Mouse (Mus musculus) layer of hippocampus, adult 11-12 months (tissue): Measurements from ENCODE around the gene Carmil3.

ENCODE experiments used
- DNase-seq: peaks from one replicate; pipeline ENCODE4 v3.0.0; 2022; ENCODE audit warnings: low spot score

The Carmil3 gene

DNA sequence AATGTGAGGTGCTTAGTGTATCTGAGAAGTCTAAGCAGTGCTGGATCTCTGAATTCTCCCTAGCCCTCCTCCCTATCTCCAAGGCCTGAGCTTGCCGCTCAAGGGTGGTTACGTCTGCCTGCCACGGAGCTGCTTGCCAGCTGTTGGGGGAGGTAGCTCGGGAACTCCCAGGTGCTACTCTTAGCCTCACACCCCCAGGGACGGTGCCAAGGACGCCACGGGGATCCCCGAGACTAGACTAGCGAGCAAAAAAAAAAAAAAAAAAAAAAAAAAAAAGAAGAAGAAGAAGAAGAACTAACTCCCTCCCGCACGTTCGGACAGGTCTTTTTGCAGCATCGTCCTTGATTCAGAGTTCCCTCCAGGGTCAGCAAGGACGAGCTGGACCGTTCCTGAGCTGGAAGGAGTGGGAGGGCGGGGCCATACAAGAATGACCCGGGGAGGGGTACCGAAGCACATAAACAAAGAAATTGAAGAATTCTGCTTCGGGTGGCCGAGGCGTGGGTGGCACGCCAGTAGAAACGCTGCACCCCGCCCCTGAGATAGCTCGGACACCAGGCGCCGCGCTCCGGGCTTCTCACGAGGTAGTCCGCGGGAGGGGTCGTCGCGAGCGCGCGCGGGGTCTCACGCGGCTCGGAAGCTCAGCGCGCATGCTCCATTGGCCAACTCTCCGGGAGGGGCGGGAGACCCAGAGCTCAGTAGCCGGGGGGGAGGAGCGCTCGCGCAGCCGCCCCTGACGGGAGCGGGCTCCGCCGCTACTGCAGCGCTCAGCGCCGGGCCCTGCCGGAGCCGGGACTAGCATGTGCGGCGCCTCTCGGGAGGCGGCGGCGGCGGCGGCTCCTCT is at the start of gene Carmil3:
Carmil3 (plus strand) TSS at position 291 of the 841 bp plus-strand sequence.
- peak; percentile 87 for DNase-seq

DNA sequence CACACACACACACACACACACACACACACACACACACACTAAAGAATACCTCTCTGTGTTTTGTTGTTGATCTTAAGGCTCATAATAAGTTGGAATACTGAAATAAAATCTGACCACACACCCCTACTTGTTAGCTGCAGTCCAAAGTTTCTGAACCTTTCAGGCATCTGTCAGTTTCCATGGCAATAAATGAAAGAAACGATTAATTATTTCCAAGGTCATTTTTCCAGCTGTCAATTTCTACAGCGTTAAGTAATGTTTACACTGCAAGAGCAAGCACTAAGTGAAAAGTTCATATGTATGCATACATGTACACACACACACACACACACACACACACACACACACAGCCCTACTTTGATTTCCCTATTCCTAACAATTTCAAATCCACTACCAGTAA is 32.8 kb upstream of the Carmil3 start:
- no peak for DNase-seq

GRCm38 (mm10) chr14:55458273-55458672 is 32.2 kb upstream of the Carmil3 start:
- DNase-seq = peak; percentile 83

DNA sequence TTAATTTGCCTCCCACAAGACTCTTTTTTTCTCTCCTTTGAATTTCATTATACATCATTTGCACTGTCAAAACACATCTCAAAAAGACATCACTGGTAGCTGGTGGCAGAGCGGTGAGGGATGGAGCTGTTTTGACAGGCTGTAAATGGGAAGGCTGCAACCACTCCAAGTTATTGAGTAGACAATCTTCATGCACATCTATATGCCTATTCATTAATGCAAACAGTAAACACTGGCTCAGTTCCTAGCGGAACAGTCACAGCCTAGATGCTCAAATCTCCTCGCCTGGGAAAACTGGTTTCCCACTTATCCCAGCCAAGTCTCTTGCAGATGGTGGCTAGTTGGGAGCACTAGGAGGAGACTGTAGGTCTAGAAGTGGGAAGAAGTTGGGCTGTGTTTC is 31.7 kb upstream of the Carmil3 start:
- DNase-seq = no peak

GRCm38 (mm10) chr14:55459796-55460195 is 30.7 kb upstream of the Carmil3 start:
- no peak for DNase-seq

DNA sequence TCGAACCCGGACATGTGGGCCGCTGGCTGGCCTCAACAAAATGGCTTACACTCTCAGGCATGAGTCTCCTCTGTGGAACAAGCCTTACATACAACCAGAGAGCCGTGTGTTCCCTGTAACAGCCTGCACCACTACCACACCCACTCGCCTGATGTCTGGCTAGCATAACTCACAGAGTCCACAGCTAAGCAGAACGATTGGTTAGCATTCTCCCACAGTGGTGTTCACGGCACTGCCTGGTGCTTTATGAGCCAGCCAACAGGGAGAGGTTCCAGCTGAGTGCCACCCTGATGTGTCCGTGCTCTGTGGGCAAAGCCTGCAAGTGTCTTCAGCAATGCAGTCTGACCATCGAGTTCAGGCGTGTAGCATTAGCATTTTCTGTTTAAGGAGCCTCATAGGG is 30.2 kb upstream of the Carmil3 start:
- DNase-seq = peak; percentile 78

DNA sequence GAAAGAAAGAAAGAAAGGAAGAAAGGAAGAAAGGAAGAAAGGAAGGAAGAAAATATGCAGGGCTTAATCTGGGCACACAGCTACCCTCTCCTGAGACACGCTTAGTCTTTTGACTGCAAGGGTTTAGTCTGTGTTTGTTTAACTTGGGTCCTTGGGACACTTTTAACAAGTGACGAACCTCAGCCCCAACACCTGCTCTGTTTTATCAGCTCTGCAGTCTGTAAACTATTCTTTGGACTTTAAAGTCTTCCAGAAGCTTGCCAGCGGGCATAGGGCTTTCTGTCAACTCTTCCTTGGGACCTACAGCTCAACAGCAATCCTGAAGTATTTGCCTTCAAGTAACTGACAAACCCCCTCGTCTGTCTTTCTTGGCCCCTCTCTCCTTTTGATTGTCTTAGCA is 28.7 kb upstream of the Carmil3 start:
- DNase-seq = no peak

DNA sequence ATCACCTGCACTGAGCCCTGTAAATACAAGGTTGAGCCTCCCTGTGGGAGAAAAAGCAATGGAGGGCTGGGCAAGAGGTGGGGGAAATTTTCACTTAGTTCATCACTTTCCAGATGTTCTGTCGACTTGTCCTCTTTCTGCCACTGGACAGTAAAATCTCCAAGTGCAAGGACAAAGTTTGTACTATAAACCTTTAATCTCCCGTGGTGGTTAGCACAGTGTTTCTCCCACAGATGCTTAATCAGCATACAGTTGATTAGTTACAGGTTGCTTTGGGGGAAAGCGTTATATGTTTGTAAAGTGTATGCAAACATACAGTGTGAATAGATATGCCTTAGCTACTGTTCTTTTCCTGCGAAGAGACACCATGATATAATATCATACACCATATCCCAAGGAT is 24.0 kb upstream of the Carmil3 start:
- DNase-seq = no peak

GRCm38 (mm10) chr14:55467108-55467507 is 23.3 kb upstream of the Carmil3 start:
- no peak for DNase-seq

GRCm38 (mm10) chr14:55468301-55468741 is 22.1 kb upstream of the Carmil3 start:
- DNase-seq = no peak

DNA sequence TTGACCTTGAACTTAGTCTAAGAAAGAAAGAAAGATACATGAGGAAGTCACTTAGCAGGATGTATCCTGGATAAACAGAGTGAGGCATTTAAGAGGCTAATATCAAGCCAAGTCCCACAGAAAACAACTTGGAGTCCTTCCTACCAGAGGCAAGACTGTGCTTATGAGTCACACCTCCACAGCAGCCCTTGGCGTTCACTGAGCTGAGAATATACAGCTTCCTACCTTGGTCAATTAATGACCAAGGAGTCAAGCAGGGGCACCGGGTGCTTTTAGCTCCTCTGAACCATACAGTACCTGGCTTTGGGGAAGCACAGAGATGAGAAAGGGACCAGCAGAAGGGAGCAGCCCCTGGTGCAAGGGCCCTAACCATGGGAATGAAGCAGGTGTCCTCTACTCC is 21.4 kb upstream of the Carmil3 start:
- no peak for DNase-seq

GRCm38 (mm10) chr14:55469821-55470220 is 20.6 kb upstream of the Carmil3 start:
- no peak for DNase-seq

- no peak for DNase-seq
Observed at GRCm38 (mm10) chr14:55470806-55471205, 19.6 kb upstream of the Carmil3 start.

DNA sequence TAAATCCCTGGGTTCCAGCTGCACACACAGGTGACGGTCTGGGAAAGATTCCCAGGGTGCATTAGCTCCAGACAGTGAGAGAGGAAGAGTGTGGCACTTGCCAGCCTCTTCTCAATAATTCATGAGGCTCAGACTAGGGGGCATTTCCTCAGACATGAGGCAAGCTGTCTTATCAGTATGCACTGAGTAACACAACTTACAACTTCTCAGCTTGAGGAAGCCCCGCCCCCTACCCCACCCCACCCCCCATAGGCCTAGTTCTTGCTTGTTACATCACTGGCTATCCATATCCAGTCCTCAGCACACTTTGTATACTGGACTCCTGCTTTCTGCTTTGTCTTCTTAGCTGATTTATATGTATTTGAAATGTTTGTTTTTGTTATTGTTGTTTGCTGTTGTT is 14.8 kb upstream of the Carmil3 start:
- no peak for DNase-seq

GRCm38 (mm10) chr14:55477421-55477820 is 13.0 kb upstream of the Carmil3 start:
- no peak for DNase-seq

GRCm38 (mm10) chr14:55477829-55478228 is 12.6 kb upstream of the Carmil3 start:
- DNase-seq = no peak

- peak; percentile 75 for DNase-seq
Observed at GRCm38 (mm10) chr14:55478651-55479599, 11.5 kb upstream of the Carmil3 start, which contains the start of gene Dhrs4. TSS of gene Dhrs4 (plus strand) at chr14:55478758.

DNA sequence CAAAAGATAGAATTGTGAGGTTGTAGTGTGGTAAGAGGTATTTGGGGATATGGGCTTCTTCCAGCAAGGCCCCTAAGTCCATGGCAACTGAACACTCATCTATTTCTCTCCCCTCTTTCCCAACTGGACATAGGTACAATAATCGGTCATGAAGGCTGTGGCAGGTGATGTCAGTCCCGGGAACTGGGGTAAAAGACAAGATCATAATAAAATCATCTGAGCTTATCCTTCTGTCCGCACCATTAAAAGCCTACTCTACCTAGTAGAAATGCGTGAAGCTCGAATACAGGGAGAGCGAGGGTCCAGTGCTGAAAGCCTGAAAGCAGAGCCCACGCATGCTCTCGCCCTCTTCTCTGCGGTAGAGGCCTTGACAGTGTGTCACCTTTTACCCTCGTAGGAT is 10.8 kb upstream of the Carmil3 start:
- DNase-seq = no peak

GRCm38 (mm10) chr14:55484430-55485085 is 5.9 kb upstream of the Carmil3 start:
- no peak for DNase-seq

- no peak for DNase-seq
Observed at GRCm38 (mm10) chr14:55486836-55487235, 3.6 kb upstream of the Carmil3 start.

GRCm38 (mm10) chr14:55491291-55491833 is 911 bp downstream of the Carmil3 start:
- peak; percentile 66 for DNase-seq

GRCm38 (mm10) chr14:55492103-55492502 is 1.7 kb downstream of the Carmil3 start:
- no peak for DNase-seq
